Mouse (Mus musculus): Measurements from ENCODE around the gene Omp. TPM values are rescaled to one million over a fixed set of nuclear protein-coding genes. Genes with fewer than 3 reads are reported as not detected.
A peak's percentile ranks its signal among the peaks of the same experiment; 100 is the strongest.
"Not testable (repeated sequence)": the region's sequence is repeated elsewhere in the genome, so short reads cannot be mapped to it uniquely, and the experiment has no call there.

Gene Omp
- 0.66 and 0.84 TPM in 2 replicates for polyA plus RNA-seq (2015; fragmentation: Nextera tagmentation; extraction: Ambion mirVana)

DNA sequence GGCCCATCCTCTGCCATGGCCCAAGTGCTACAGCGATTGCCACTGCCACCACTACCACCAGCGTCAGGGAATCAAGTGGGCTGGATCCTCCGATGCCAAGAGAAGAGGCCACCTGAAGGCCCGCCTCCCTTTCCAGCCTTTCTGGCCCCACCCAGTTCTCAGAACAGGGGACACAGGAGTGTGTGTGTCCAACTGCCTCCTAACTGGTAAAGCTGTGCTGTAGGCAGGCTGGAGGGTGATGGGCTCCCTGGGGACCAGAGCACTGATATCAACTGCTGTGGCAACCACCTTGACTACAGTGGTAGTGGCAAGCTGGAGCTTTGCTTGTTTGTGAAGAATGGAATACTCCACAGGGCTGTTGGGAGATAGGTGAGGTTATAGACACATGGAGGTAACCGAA, at the start of gene Omp:
Gene Omp (minus strand): TSS at position 101 of the 400 bp plus-strand sequence.
- no peak for ATAC-seq
- Histone ChIP-seq H3K4me3 (replicated peaks; ENCODE audit: low read length) (no peak within 1 kb of the TSS), H3K27ac (ENCODE audit: low read length) (no peak within 1 kb of the TSS), H3K4me1 (replicated peaks; ENCODE audit: control insufficient read depth, insufficient read depth, low read length) (peaks cover 16% of the 10 kb centered on the region), H3K9me3 (ENCODE audit: control insufficient read depth, low read length) (no peaks in the 10 kb centered on the region), H3K4me2 (ENCODE audit: low read length) (no peak within 1 kb of the TSS), H3K9ac (replicated peaks; ENCODE audit: low read depth, low read length) (no peak within 1 kb of the TSS), H3K36me3 (ENCODE audit: control insufficient read depth, insufficient read depth) (no peaks in the 10 kb centered on the region), H3K27me3 (replicated peaks; ENCODE audit: control insufficient read depth, insufficient read depth, low read length) (no peaks in the 10 kb centered on the region)
- WGBS, result 86% methylated on average over 5 of the region's 5 CpGs

DNA sequence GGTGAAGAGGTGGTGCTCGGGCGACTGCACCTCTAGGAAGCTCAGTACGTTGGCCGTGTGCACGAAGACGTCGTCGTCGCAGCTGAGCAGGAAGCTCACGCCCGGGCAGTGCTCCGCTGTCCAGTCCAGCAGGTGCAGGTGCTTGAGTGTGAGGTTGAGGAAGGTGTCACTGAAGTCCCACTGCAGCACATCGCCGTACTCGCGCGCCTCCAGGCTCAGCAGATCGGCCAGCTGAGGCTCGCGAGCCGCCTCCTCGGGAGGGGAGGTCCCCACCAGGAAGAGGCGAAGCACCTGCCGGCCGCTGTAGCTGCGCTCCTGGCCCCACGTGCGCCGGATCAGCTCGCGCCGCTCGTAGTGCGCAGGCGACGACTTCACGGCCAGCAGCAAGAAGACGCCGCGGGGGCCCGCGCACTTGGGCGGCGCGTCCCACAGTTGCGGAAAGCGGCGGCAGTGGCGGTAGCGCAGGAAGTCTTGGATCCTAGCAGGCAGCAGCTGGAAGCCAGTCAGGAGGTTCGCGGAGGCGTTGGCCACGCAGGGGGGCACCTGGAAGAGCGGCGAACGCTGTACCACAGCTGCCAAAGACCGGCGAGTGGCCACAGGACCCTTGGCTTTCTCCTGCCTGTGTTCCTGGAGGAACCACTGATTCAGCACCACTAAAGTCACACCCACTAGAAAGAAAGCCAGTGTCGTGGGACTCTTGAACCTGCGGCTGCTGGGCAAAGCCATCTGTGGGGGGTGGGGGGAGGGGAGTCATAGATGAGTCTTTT, 48.9 kb upstream of the Omp start:
- Histone ChIP-seq H3K27ac (ENCODE audit: low read length) (no peak overlapping the region), H3K27me3 (replicated peaks; ENCODE audit: control insufficient read depth, insufficient read depth, low read length) (peaks cover 42% of the 10 kb centered on the region), H3K4me2 (ENCODE audit: low read length) (peak overlapping the region; percentile 96), H3K4me3 (replicated peaks; ENCODE audit: low read length) (peak overlapping the region; percentile 52), H3K4me1 (replicated peaks; ENCODE audit: control insufficient read depth, insufficient read depth, low read length) (peaks cover 11% of the 10 kb centered on the region), H3K9ac (replicated peaks; ENCODE audit: low read depth, low read length) (peak overlapping the region; percentile 54), H3K36me3 (ENCODE audit: control insufficient read depth, insufficient read depth) (no peaks in the 10 kb centered on the region), H3K9me3 (ENCODE audit: control insufficient read depth, low read length) (no peaks in the 10 kb centered on the region)
- peak; percentile 65 for ATAC-seq
- WGBS, result 1% methylated on average over 61 of the region's 61 CpGs

DNA sequence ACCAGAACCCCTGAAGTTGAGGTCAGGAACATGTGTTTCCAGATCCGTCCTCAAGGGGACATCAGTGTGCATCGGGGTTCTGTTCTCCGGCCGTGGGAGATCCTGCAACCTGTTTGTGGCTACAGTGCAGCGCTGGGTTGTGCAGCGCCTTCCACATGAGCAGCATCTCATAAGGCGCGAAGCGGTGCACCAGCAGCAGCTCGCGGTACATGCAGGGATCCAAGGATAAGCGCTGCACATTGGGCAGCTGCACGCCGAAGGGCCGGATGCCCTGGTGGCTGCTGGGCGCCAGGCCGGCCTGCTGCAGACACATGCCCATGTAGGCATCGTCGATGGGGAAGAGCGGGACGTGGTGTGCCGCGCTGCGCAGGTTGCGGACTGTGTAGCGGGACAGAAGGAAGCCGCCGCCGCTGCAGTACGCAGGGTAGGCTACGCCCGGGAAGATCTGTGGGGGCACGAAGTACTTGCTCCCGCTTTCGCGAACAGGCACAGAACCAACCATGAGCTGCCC, 48.3 kb upstream of the Omp start:
- ATAC-seq, result peak; percentile 77
- H3K27me3 ChIP-seq (replicated peaks; ENCODE audit: control insufficient read depth, insufficient read depth, low read length), result peaks cover 45% of the 10 kb centered on the region

DNA sequence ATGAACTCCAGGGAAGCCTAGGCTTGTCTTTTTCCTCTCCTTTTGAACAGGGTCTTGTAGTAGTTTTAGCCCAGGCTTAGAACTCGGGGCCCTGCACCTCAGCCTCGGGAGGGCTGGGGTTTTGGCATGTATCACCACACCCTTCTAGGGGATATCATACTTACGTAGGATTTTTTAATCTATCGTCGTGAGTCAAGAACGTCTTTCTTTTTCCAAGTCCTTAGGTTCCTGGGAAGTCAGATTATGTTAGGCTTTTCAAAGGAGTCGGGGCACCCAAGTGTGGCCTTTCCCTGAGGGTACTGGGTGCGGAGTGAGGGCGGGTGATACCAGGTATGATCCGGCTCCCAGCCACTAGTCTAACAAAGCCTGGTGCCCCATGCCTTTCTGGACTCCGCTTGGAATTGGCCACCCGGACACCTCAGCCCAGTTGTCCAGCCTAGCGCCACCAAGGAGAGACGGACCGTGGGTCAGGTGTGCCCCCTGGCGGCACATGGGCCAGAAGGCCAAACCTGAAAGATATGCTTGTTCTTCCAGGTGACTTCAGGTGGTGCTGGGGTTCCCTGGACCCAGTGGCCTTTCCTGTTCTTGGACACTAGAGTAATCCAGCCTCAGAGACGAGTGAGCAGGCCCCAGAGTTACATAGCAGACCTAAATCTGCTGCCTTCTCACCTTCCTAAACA, 46.4 kb upstream of the Omp start:
- WGBS, result 66% methylated on average over 17 of the region's 17 CpGs
- H3K27ac ChIP-seq (ENCODE audit: low read length), result no peak overlapping the region
- H3K9me3 ChIP-seq (ENCODE audit: control insufficient read depth, low read length), result no peaks in the 10 kb centered on the region

More for the DNA sequence above, 48.3 kb upstream of the Omp start:
- peak overlapping the region; percentile 54 for H3K9ac ChIP-seq (replicated peaks; ENCODE audit: low read depth, low read length)
- no peaks in the 10 kb centered on the region for H3K9me3 ChIP-seq (ENCODE audit: control insufficient read depth, low read length)
- H3K4me1 ChIP-seq (replicated peaks; ENCODE audit: control insufficient read depth, insufficient read depth, low read length), result peaks cover 11% of the 10 kb centered on the region
- H3K36me3 ChIP-seq (ENCODE audit: control insufficient read depth, insufficient read depth), result no peaks in the 10 kb centered on the region
- WGBS, result 2% methylated on average over 36 of the region's 36 CpGs
- H3K4me3 ChIP-seq (replicated peaks; ENCODE audit: low read length), result peak overlapping the region; percentile 52
- peak overlapping the region; percentile 96 for H3K4me2 ChIP-seq (ENCODE audit: low read length)
- no peak overlapping the region for H3K27ac ChIP-seq (ENCODE audit: low read length)

DNA sequence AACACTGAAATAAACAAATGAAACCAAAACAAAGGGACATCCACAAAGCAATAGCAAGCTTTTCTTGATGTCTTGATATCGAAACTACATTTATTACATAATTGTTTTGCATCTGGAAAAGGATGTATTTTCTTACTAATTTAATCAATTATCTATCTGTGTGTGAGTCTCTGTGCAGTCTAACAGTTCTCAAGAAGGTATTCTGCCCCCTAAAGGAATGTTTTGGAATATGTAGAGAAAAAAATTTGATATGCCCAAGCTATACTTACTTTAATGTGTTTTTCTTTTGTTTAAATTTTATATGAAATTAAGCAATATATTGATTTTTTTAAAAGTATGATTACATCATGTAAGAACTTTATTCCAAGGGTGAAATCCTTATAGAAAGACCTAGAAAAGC, 45.3 kb upstream of the Omp start:
- no peak for ATAC-seq
- H3K27me3 ChIP-seq (replicated peaks; ENCODE audit: control insufficient read depth, insufficient read depth, low read length), result peaks cover 36% of the 10 kb centered on the region

More for the DNA sequence above, 46.4 kb upstream of the Omp start:
- Histone ChIP-seq H3K4me2 (ENCODE audit: low read length) (no peak overlapping the region), H3K4me3 (replicated peaks; ENCODE audit: low read length) (no peak overlapping the region), H3K4me1 (replicated peaks; ENCODE audit: control insufficient read depth, insufficient read depth, low read length) (peaks cover 12% of the 10 kb centered on the region), H3K36me3 (ENCODE audit: control insufficient read depth, insufficient read depth) (no peaks in the 10 kb centered on the region), H3K27me3 (replicated peaks; ENCODE audit: control insufficient read depth, insufficient read depth, low read length) (peaks cover 45% of the 10 kb centered on the region), H3K9ac (replicated peaks; ENCODE audit: low read depth, low read length) (no peak overlapping the region)
- no peak for ATAC-seq

DNA sequence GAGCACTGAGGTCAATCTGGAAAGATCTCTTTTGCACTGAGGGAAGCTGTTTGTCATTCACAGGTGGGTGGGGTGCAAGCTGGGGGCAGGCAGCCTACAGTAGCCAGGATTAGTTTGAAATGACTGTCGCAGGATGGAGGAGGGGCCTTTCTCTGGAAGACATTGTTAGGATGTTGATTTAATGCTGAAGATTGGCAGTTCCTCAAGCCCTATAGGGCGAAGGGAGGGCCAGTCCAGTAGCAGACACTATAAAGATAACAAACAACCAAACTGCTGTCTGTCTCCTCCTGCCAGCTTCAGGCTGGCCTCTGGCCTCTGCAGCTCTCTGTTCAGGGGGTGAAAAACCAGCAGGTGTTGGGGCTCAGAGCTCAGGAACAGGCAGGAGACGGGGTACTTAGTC, 44.4 kb upstream of the Omp start:
- Histone ChIP-seq H3K4me1 (replicated peaks; ENCODE audit: control insufficient read depth, insufficient read depth, low read length) (peaks cover 24% of the 10 kb centered on the region), H3K27me3 (replicated peaks; ENCODE audit: control insufficient read depth, insufficient read depth, low read length) (peaks cover 28% of the 10 kb centered on the region), H3K4me2 (ENCODE audit: low read length) (no peak overlapping the region), H3K27ac (ENCODE audit: low read length) (no peak overlapping the region), H3K36me3 (ENCODE audit: control insufficient read depth, insufficient read depth) (no peaks in the 10 kb centered on the region), H3K9me3 (ENCODE audit: control insufficient read depth, low read length) (no peaks in the 10 kb centered on the region), H3K9ac (replicated peaks; ENCODE audit: low read depth, low read length) (no peak overlapping the region), H3K4me3 (replicated peaks; ENCODE audit: low read length) (no peak overlapping the region)
- no peak for ATAC-seq
- 62% methylated on average over 3 of the region's 3 CpGs for WGBS

More for the DNA sequence above, 45.3 kb upstream of the Omp start:
- no peak overlapping the region for H3K27ac ChIP-seq (ENCODE audit: low read length)
- no peaks in the 10 kb centered on the region for H3K36me3 ChIP-seq (ENCODE audit: control insufficient read depth, insufficient read depth)
- WGBS, result 94% methylated on average over 1 of the region's 1 CpGs
- no peak overlapping the region for H3K4me3 ChIP-seq (replicated peaks; ENCODE audit: low read length)
- H3K9ac ChIP-seq (replicated peaks; ENCODE audit: low read depth, low read length), result no peak overlapping the region
- H3K4me2 ChIP-seq (ENCODE audit: low read length), result no peak overlapping the region
- no peaks in the 10 kb centered on the region for H3K9me3 ChIP-seq (ENCODE audit: control insufficient read depth, low read length)
- H3K4me1 ChIP-seq (replicated peaks; ENCODE audit: control insufficient read depth, insufficient read depth, low read length), result peaks cover 19% of the 10 kb centered on the region

DNA sequence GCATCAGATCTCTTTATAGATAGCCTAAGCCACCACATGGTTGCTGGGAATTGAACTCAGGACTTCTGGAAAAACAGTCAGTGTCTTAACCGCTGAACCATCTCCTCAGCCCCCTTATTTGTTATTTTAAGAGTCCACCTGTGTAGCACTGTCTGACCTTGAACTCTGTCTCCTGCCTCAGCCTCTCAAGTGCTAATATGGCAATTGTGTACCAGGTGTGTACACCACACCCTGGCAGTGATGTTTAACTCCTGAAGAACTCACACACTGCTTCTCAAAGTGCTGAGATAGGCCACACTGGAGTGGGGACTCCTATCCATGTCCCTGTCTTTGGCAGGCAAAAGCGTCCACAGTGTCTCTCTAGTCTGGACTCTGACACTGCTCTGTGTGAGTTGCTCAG, 43.4 kb upstream of the Omp start:
- no peak for ATAC-seq
- no peak overlapping the region for H3K4me2 ChIP-seq (ENCODE audit: low read length)
- WGBS, result 93% methylated on average over 2 of the region's 2 CpGs

DNA sequence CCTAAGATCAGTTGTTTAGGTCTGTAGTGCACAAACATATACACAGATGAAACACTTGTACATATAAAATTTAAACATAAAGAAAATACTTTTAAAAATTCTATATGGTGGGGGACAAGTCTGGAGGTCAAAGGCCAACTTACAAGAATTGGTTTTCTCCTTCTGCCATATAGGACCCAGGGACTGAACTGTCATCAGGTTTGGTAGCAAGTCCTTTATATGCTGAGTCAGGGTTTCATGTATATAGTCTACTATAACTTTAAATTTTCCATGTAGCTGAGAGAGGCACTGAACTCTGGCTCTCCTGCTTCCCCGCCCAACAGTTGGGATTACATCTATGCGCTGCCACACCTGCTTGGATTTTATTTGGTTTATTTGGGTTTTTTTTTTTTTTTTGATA, 42.9 kb upstream of the Omp start:
- peaks cover 23% of the 10 kb centered on the region for H3K27me3 ChIP-seq (replicated peaks; ENCODE audit: control insufficient read depth, insufficient read depth, low read length)
- no peak overlapping the region for H3K4me2 ChIP-seq (ENCODE audit: low read length)
- no peak overlapping the region for H3K27ac ChIP-seq (ENCODE audit: low read length)
- H3K36me3 ChIP-seq (ENCODE audit: control insufficient read depth, insufficient read depth), result no peaks in the 10 kb centered on the region
- peaks cover 13% of the 10 kb centered on the region for H3K4me1 ChIP-seq (replicated peaks; ENCODE audit: control insufficient read depth, insufficient read depth, low read length)
- no peak overlapping the region for H3K4me3 ChIP-seq (replicated peaks; ENCODE audit: low read length)
- no peaks in the 10 kb centered on the region for H3K9me3 ChIP-seq (ENCODE audit: control insufficient read depth, low read length)
- H3K9ac ChIP-seq (replicated peaks; ENCODE audit: low read depth, low read length), result no peak overlapping the region
- WGBS, result 94% methylated on average over 2 of the region's 2 CpGs
- no peak for ATAC-seq

More for the DNA sequence above, 43.4 kb upstream of the Omp start:
- H3K4me1 ChIP-seq (replicated peaks; ENCODE audit: control insufficient read depth, insufficient read depth, low read length), result peaks cover 17% of the 10 kb centered on the region
- H3K27me3 ChIP-seq (replicated peaks; ENCODE audit: control insufficient read depth, insufficient read depth, low read length), result peaks cover 24% of the 10 kb centered on the region
- no peaks in the 10 kb centered on the region for H3K9me3 ChIP-seq (ENCODE audit: control insufficient read depth, low read length)
- no peaks in the 10 kb centered on the region for H3K36me3 ChIP-seq (ENCODE audit: control insufficient read depth, insufficient read depth)
- no peak overlapping the region for H3K27ac ChIP-seq (ENCODE audit: low read length)
- H3K9ac ChIP-seq (replicated peaks; ENCODE audit: low read depth, low read length), result no peak overlapping the region
- no peak overlapping the region for H3K4me3 ChIP-seq (replicated peaks; ENCODE audit: low read length)

DNA sequence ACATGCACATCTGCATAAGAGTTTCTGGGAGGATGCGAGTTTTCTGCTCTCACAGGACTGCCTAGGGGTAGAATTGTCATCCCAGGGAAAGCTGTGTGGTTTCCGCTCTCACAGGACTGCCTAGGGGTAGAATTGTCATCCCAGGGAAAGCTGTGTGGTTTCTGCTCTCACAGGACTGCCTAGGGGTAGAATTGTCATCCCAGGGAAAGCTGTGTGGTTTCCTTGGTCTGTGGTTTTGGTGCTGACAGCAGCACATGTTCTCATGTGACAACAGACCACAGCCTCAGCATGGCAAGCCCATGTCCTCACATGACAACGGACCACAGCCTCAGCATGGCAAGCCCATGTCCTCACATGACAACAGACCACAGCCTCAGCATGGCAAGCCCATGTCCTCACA, 42.0 kb upstream of the Omp start:
- not testable (repeated sequence) for H3K4me2 ChIP-seq (ENCODE audit: low read length); ATAC-seq; H3K4me3 ChIP-seq (replicated peaks; ENCODE audit: low read length); H3K9me3 ChIP-seq (ENCODE audit: control insufficient read depth, low read length); H3K9ac ChIP-seq (replicated peaks; ENCODE audit: low read depth, low read length); H3K27ac ChIP-seq (ENCODE audit: low read length); H3K36me3 ChIP-seq (ENCODE audit: control insufficient read depth, insufficient read depth)
- H3K4me1 ChIP-seq (replicated peaks; ENCODE audit: control insufficient read depth, insufficient read depth, low read length), result peaks cover 13% of the 10 kb centered on the region
- 54% methylated on average over 3 of the region's 3 CpGs for WGBS
- H3K27me3 ChIP-seq (replicated peaks; ENCODE audit: control insufficient read depth, insufficient read depth, low read length), result peaks cover 14% of the 10 kb centered on the region
